Mouse (Mus musculus): ENCODE results near the gene Snrnp25.
"Not testable (repeated sequence)": the region's sequence is repeated elsewhere in the genome, so short reads cannot be mapped to it uniquely, and the experiment has no call there.

The Snrnp25 gene

DNA sequence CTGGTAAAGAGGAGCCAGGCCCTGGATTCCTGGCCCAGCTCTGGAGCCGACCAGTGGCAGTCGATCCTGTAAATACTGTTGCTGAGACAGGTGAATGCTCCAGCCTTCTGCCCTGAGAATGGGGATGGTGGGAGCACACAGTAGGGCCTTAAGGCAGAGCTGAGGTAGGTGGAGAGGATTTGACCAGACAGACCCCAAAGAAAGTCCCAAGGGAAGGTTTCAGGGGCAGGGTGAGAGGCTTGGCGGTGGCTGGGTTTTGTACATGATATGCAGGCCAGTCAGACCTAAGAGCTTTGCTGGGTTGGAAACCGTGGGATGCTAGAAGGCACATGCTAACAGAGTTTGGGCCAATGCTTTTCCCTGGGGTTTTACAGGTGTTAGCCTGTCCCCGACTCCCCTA, 10.6 kb upstream of the Snrnp25 start:
- DNase-seq (ENCODE audit: low spot score) = no peak

- DNase-seq (ENCODE audit: low spot score) = no peak
Observed at GRCm38 (mm10) chr11:32195867-32196540, 9.2 kb upstream of the Snrnp25 start.

DNA sequence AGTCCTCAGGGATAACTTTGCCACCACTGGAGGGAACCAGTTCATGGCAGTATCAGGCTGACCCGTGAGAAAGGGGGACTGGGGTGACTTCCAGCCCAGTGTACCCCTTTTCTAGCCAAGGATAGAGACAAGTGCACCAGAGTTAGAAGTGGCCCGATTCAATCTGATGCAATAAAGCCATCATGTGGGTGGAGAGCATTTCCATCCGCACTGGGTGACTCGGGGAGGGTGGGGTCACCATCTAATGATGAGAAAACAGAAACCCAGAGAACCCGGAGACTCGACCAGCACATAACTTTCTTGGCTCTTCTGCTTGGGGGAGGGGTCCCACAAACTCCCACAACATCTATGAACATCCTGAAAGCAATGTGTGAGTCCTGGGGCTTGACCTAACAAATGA, 8.5 kb upstream of the Snrnp25 start:
- no peak for DNase-seq (ENCODE audit: low spot score)

- no peak for DNase-seq (ENCODE audit: low spot score)
Observed at GRCm38 (mm10) chr11:32197766-32198165, 7.4 kb upstream of the Snrnp25 start.

GRCm38 (mm10) chr11:32198256-32198955, 6.8 kb upstream of the Snrnp25 start:
- DNase-seq (ENCODE audit: low spot score) = no peak

DNA sequence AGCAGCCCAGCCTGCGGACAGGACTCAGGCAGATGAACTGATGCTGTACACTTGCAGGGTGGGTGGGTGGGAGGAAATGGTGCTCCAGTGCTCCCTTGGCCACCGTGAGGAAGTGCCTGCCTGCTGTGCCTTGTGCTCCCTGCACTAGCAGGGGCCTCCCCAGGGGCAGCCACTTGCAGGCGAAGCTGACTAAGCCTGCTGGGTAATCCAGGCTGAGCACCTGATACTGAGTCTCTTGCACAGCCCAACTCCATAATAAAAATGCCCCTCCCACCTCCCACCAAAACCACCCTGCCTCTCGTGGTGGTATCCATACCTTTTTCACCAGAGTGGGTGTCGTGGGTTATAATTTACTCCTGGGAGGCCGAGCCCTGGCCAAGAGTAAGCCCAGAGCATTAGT, 6.0 kb upstream of the Snrnp25 start:
- DNase-seq (ENCODE audit: low spot score) = no peak

- no peak for DNase-seq (ENCODE audit: low spot score)
Observed at GRCm38 (mm10) chr11:32200075-32200601, 5.1 kb upstream of the Snrnp25 start, which contains the start of gene Il9r. Il9r (minus strand) TSS chr11:32200279.

DNA sequence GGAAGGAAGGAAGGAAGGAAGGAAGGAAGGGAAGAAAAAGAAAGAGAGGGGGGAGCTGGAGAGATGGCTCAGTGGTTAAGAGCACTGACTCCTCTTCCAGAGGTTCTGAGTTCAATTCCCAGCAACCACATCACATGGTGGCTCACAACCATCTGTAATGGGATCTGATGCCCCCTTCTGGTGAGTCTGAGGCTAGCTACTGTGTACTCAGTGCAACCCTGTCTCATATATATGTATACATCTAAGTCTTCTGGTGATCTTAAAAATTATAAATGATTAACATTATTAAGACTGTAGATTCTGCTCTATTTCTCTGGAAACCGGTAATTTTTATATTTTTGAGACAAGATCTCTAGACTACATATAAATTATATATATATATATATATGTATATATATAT, 4.2 kb upstream of the Snrnp25 start:
- DNase-seq (ENCODE audit: low spot score) = not testable (repeated sequence)

GRCm38 (mm10) chr11:32201922-32202685, 3.1 kb upstream of the Snrnp25 start:
- no peak for DNase-seq (ENCODE audit: low spot score)

DNA sequence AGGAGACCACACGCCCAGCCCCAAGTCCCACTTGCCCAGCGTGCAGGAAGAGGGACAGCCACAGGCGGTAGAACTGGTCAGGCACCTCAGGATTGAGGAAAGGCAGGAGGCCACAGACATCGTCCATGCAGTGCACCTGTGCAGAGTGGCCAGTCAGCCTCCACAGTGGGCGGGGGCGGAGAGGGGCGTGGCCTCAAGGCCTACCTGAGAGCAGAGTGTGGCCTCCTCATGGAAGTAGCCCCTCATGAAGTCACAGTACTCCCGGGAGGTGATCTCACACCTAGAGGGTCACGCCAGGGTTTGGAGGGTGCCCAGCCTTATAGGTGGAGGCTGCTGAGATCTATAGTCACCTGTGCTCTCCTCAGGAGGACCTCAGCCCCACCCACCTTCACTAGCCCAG, 5.4 kb downstream of the Snrnp25 start:
- no peak for DNase-seq (ENCODE audit: low spot score)

DNA sequence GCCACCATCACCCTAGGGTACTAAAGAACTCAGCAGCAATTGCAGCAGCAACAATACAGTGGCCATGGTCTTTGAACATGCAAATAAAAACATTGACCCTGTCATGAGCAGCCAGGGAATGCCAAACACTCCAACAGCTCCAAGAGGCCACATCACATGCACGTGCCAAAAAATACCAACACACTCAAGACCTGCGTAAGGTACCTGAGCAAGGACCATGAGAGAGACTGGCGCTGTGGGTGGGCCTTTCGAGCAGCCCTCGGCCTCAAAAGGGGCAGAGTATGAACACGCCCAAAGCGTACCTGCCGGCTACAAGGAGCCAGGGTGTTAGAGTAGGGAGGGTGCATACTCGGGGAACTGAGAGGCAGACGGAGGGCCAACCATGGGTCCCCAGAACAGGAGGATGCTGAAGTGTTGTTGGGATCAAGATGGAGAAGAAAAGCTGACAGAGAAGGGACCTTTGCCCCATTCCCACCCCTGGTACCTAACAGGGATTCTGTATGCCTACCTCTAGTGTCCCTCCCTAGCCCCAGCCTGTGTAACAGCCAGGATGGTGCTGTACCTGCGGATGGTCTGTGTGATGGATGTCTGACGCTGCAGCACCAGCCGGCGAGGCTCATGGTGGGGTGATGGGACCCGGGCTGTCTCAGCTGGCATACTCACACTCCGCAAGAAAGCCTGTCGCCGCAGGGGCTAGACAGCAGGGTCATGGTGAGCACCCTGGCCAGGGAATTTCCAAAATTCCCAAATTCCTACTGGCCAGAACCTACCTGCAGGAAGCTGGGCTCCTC, 10.4 kb downstream of the Snrnp25 start:
- no peak for DNase-seq (ENCODE audit: low spot score)

DNA sequence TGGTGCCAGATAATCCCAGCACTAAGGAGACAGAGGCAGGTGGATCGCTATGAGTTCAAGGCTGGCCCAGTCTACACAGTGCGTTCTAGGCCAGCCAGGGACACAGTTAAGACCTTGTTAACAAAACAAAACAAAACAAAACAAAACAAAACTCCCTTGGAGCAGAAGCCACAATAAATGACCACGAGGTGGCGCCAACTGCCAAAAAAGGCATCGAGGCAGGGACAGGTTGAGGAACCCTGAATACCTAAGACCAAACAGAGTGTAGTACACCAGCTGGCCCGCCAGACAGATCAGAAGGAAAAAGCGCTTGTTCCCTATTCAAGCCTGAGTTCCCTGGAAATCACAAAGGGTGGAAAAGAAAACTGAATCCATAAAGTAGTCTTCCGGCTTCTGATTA, 11.6 kb downstream of the Snrnp25 start:
- peak; percentile 54 for DNase-seq (ENCODE audit: low spot score)

DNA sequence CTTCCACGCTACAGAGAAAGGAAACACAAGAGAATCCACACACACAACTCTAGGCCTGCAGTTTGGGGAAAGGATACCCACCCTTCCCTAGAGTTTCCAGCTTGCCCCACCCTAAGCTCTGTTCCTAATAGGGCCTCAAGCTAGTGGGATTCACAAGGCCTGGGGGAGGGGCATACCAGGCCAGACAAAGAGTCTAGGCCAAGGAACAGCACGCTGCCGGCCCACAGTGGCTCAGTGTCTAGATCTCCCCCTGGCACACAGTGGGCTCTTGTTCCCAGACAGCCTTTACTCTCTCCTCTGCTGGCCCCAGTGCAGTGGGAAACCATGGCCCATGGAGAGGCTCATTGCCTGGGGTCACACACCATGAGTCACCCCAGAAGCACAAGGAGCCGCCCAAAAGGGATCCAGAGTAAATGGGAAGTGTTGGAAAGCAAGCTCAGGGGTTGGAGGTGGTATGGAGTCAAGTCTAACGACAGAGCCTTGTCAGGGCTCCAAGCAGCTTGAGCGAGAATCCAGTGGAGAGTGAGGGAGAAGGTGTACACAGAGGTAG, 13.4 kb downstream of the Snrnp25 start:
- no peak for DNase-seq (ENCODE audit: low spot score)

DNA sequence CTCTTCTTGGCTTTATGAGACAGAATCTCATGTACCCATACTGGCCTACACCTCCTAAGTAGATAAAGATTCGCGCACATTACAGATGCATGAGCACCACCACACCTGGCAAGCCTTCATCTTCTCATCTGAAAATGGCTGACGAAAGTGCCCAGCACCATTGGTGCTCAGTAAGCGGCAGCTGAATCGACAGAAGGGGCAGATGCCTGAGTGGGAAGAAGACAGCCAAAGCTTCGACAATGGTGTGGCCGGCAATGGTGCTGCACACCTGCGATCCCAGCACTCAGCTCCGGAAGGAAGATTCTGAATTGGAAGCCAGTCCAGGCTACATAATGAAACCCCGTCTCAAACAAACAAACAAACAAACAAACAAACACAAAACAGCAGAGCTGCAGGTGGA, 14.1 kb downstream of the Snrnp25 start:
- DNase-seq (ENCODE audit: low spot score) = no peak

DNA sequence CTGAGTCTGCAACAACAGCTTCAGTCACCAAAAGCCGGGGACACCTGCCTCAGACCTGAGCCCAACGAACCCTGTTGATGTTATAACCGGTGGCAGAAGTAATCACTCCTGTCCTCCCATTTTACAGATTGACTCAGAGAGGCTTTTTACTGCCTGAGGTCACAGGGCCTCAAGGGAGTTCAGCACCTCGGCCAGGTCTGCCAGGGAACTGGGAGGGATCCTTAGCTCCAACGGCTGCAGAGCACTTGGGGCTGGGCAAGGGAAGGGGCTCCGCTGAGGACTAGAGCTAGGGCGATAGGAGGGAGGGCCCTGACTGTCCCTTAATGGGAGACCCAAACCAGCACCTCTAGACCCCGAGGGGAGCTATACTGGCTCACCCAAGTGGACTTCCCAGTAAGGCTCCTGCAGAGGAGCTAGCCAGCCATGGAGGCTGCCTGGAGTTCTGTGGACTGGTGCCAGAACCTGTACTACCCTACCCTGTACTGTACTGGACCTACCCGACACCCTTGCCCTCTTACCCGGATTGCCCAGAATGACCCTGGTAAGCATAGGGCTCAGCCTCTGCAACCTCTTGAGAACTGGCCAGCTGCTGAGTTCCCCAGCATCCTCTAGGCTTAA, 15.5 kb downstream of the Snrnp25 start:
- no peak for DNase-seq (ENCODE audit: low spot score)

GRCm38 (mm10) chr11:32221225-32221950, 16.2 kb downstream of the Snrnp25 start:
- DNase-seq (ENCODE audit: low spot score) = peak; percentile 75

GRCm38 (mm10) chr11:32221951-32222409, 16.8 kb downstream of the Snrnp25 start, which contains the start of gene Rhbdf1:
Rhbdf1 (minus strand) TSS chr11:32222300.
- DNase-seq (ENCODE audit: low spot score) = peak; percentile 77

DNA sequence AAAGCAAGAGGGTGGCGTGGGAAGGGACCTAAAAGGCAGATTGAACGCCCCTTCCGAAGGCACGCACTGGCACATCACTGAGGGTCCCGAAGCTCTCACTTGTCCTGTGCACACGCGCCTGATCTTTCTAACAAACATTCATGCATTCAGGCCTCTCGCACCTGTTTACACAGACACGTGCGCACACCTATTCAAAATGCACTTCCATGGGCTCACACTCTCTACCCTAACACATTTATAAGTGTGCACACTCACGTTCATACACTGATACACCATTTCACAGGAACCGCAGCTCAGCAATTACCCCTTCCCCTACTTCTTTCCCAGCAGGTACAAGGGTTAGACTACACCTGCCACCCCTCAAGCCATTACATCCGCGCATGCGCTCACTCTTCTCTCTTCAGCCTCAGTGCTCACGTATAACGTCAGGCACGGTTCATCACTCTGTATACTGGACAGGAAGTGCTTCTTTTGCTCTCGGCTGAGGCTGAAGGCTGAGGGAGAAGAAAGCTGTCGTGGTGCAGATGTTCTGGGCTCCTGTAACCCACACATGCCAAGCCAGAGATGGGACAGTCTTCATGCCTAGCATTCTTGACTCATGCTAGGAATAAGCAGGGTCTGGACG, 17.5 kb downstream of the Snrnp25 start:
- DNase-seq (ENCODE audit: low spot score) = no peak

- no peak for DNase-seq (ENCODE audit: low spot score)
Observed at GRCm38 (mm10) chr11:32223297-32223967, 18.2 kb downstream of the Snrnp25 start.

Measured in MN1 (cell line).